Mouse (Mus musculus) ES-Bruce4 (cell line): ENCODE measurements around the gene Higd2a. TPM values are rescaled to one million over a fixed set of nuclear protein-coding genes. Genes with fewer than 3 reads are reported as not detected.
A peak's percentile ranks its signal among the peaks of the same experiment; 100 is the strongest.

Experiments
- H3K27ac ChIP-seq: 2 replicates; pipeline ENCODE4 v1.5.1; 2012; ENCODE audit warnings: low read length, inconsistent platforms; ENCODE audit not compliant: insufficient read depth
- H3K27me3 ChIP-seq: 2 replicates; pipeline ENCODE4 v1.6.1; 2012; ENCODE audit warnings: mild to moderate bottlenecking, low read length, inconsistent platforms; ENCODE audit not compliant: control insufficient read depth, poor library complexity, insufficient read depth, severe bottlenecking
- H3K36me3 ChIP-seq: 2 replicates; pipeline ENCODE4 v1.6.1; 2012; ENCODE audit warnings: inconsistent platforms, mild to moderate bottlenecking, low read length, moderate library complexity; ENCODE audit not compliant: control insufficient read depth, poor library complexity, insufficient read depth, severe bottlenecking
- H3K4me1 ChIP-seq: one replicate; pipeline ENCODE4 v1.8.1; 2011; ENCODE audit warnings: low read length; ENCODE audit not compliant: control insufficient read depth, insufficient read depth
- H3K4me3 ChIP-seq: 2 replicates; pipeline ENCODE4 v1.5.1; 2011; ENCODE audit warnings: low read depth, mild to moderate bottlenecking, low read length
- H3K9ac ChIP-seq: 2 replicates; pipeline ENCODE4 v1.6.1; 2012; ENCODE audit warnings: low read depth, mild to moderate bottlenecking, inconsistent platforms; ENCODE audit not compliant: poor library complexity, severe bottlenecking
- H3K9me3 ChIP-seq: replicated peaks from 2 replicates; pipeline ENCODE4 v1.6.1; 2012; ENCODE audit warnings: mild to moderate bottlenecking, low read length, inconsistent platforms; ENCODE audit not compliant: control insufficient read depth, poor library complexity, insufficient read depth, severe bottlenecking
- CTCF ChIP-seq: IDR thresholded peaks from one replicate; pipeline ENCODE4 v1.8.1; 2011; ENCODE audit warnings: low read depth, low read length
- EP300 ChIP-seq: IDR thresholded peaks from 2 replicates; pipeline ENCODE4 v1.6.1; 2011; ENCODE audit warnings: low read depth, low read length; ENCODE audit not compliant: insufficient read depth
- POLR2A ChIP-seq: IDR thresholded peaks from one replicate; pipeline ENCODE4 v1.8.1; 2011; ENCODE audit warnings: low read length; ENCODE audit not compliant: insufficient read depth
- polyA plus RNA-seq: library from polyadenylated mRNA; stranded (reverse); fragments of >200 nt; gene quantifications from 2 replicates; pipeline ENCODE4 v1.2.4, GENCODE M21; 2011; ENCODE audit warnings: low read depth; ENCODE audit not compliant: missing spikeins, insufficient read depth, insufficient read length

The Higd2a gene
- polyA plus RNA-seq, 1 experiment = 104 TPM

DNA sequence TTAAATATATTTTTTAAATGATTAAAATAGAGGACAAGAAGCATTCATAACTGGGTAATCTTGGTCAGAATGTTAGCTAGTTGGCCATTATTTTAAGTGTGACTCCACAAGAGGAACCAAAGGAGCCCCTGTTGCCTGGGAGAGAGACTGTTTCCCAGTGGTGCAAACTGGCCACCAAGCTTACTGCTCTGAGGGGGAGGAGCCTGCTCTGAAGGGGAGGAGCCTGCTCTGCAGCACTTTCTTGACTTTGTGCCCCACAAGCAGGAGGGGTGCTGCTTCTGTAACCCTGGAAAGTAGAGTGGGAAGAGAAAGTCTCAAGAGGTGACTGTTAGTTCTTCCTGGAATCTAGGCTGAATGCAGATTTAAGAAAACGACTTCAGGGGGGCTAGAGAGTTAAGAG lies 20.7 kb upstream of the Higd2a start:
- TF ChIP-seq POLR2A (no peak), CTCF (no peak), EP300 (no peak)
- Histone ChIP-seq H3K27ac (no peak overlapping the region), H3K36me3 (no peaks in the 10 kb centered on the region), H3K27me3 (no peaks in the 10 kb centered on the region), H3K9ac (no peak overlapping the region), H3K4me1 (peaks cover 2% of the 10 kb centered on the region), H3K4me3 (no peak overlapping the region), H3K9me3 (no peaks in the 10 kb centered on the region)

DNA sequence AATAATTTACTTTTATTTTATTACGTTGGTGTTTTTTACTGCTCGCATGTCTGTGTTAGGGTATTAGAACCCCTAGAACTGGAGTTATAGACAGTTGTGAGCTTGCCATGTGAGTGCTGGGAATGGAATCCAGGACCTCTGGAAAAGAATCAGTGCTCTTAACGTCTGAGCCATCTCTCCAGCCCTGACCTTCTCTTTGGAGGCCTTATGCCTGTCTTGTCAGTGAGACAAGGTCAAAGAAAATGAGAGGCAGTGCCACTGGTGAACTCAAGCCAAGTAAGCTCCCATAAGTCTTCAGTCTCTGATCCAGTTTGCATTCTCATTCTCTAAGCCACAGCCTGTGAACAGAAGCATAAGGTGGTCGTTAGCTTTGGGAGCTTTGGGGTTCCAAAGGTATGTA lies 19.3 kb upstream of the Higd2a start:
- no peaks in the 10 kb centered on the region for H3K27me3 ChIP-seq
- H3K9me3 ChIP-seq = no peaks in the 10 kb centered on the region
- no peak overlapping the region for H3K9ac ChIP-seq
- no peak overlapping the region for H3K4me3 ChIP-seq
- TF ChIP-seq CTCF (no peak), POLR2A (no peak), EP300 (no peak)
- H3K4me1 ChIP-seq = peaks cover 2% of the 10 kb centered on the region
- no peak overlapping the region for H3K27ac ChIP-seq
- H3K36me3 ChIP-seq = no peaks in the 10 kb centered on the region

DNA sequence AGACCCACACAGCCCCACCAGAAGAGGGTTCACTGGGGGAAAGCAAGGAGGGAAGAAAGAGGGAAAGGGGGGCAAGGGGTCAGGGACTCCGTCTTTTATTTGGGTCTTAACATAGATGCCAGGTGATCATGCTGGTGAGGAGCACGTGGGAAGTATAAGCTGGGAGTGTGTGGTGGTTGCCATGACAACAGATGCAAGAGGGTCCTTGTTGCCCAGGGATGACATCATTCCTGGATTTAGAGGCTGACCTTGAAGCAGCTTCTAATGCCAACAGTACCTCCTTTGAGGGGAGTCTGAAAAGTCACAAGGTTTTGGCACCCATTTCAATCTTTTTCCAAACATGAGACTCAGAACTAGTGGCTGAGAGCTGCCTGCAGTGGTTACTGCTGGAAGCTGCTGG lies 18.4 kb upstream of the Higd2a start:
- TF ChIP-seq POLR2A (no peak), EP300 (no peak), CTCF (no peak)
- Histone ChIP-seq H3K4me3 (no peak overlapping the region), H3K4me1 (peaks cover 2% of the 10 kb centered on the region), H3K27me3 (no peaks in the 10 kb centered on the region), H3K9ac (no peak overlapping the region), H3K36me3 (no peaks in the 10 kb centered on the region), H3K27ac (no peak overlapping the region), H3K9me3 (no peaks in the 10 kb centered on the region)

DNA sequence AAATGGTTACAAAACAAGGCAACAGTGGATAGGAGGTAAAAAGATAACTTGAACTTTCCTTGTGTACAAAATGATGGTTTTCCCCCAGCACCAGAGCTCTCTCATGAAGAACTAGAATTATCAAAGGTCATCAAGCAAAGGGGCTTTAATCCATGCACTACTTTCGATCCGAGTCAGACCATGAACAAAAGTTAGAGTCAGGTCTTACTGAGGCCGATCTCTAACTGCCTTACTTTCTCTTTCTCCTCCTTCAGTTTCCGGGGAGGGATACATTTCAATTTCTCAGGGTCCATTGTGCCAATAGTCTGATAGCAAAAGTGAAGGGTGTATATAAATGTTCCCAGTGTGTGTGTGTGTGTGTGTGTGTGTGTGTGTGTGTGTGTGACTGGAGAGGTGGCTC lies 17.4 kb upstream of the Higd2a start:
- TF ChIP-seq CTCF = no peak
- no peak for TF ChIP-seq POLR2A
- TF ChIP-seq EP300 = no peak
- Histone ChIP-seq H3K4me3 (no peak overlapping the region), H3K9me3 (no peaks in the 10 kb centered on the region), H3K27ac (no peak overlapping the region), H3K27me3 (no peaks in the 10 kb centered on the region), H3K36me3 (no peaks in the 10 kb centered on the region), H3K9ac (no peak overlapping the region), H3K4me1 (peaks cover 2% of the 10 kb centered on the region)

DNA sequence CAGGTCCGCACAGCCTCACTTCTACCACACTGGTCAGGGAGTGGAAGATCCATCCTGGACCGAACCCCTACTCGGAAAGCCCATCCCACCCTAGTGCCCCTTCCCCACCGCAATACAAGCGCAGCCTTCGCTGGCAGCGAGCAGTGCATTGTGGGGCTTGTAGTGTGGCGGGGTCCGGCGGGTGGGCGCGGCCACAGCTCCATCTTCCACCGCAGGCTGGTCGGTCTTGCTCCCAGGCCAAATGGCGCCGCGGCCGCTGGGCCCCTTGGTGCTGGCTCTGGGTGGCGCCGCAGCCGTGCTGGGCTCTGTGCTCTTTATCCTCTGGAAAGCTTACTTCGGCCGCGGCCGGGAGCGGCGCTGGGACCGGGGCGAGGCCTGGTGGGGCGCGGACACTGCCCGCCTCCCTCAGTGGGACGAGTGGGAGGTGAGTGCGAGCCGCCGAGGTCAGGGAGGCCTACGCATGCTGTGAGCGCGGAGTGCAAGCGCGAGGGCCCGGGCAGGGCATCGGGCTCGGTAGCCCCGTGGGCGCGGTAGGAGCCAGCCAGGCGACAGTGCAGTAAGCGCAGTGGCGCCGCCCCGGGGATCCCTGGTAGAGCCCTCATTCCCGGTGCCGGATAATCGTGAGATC lies 15.0 kb upstream of the Higd2a start, which contains the start of gene Arl10:
Arl10 (plus strand) TSS at position 162 of the 628 bp plus-strand sequence.
- Histone ChIP-seq H3K27me3 (no peaks in the 10 kb centered on the region), H3K36me3 (peaks cover 4% of the 10 kb centered on the region; the same call in 1 of the 2 replicates), H3K4me3 (peak within 1 kb of the TSS; percentile 85), H3K9ac (peak within 1 kb of the TSS; percentile 81), H3K27ac (no peak within 1 kb of the TSS), H3K9me3 (no peaks in the 10 kb centered on the region), H3K4me1 (no peaks in the 10 kb centered on the region)
- TF ChIP-seq CTCF (no peak), POLR2A (peak; percentile 76)

DNA sequence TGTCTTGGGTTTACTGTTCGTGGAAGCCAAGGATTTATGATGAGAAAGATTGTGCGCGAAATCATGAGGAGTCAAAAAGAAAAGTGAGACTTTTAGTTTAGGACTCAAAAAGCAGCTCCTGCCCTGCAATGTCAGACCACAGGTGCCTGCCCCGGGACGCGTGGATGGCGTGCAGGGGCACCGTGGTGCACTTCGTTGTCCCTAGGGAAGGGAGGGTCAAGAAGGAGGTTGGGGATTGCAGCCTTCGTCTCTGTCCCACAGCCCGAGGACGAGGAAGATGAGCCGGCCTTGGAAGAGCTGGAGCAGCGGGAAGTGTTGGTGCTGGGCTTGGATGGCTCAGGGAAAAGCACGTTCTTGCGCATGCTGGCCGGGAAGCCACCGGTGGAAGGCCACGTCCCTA lies 14.5 kb upstream of the Higd2a start:
- H3K27me3 ChIP-seq = no peaks in the 10 kb centered on the region
- H3K4me1 ChIP-seq = no peaks in the 10 kb centered on the region
- no peak overlapping the region for H3K27ac ChIP-seq
- H3K36me3 ChIP-seq = peaks cover 5% of the 10 kb centered on the region; the same call in 1 of the 2 replicates
- H3K4me3 ChIP-seq = peak overlapping the region; percentile 85
- H3K9me3 ChIP-seq = no peaks in the 10 kb centered on the region
- TF ChIP-seq CTCF = no peak
- no peak for TF ChIP-seq POLR2A
- no peak for TF ChIP-seq EP300
- peak overlapping the region; percentile 81 for H3K9ac ChIP-seq
